Mouse (Mus musculus) MN1 (cell line): ENCODE measurements around the gene Gba.
"Not testable (repeated sequence)": the region's sequence is repeated elsewhere in the genome, so short reads cannot be mapped to it uniquely, and the experiment has no call there.

Experiments
- DNase-seq: peaks from one replicate; pipeline ENCODE4 v3.0.0-alpha.2; 2016; ENCODE audit warnings: low spot score

Gba gene

DNA sequence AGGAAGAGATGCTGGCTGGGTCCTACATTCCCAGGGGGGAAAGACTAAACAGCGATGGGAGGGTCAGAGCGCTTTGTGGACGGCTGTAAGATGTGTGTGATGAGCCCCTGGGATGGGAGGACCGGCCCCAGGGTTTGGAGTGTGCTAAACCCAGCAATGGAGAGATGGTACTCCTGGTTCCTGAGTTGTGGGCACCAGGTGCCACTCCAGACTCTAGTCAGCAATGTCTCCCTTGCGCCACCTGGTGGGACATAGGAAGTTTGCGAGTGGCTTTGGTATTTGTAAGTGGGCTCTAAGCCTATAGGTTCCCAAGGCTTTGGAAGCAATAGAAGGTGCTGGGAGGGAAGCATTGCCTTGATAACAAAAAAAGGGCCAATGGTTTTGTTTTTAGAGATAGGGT, 13.1 kb downstream of the Gba start:
- peak; percentile 95 for DNase-seq

- DNase-seq = not testable (repeated sequence)
Measured at GRCm38 (mm10) chr3:89216407-89216806, 13.7 kb downstream of the Gba start.

- no peak for DNase-seq
Measured at GRCm38 (mm10) chr3:89218271-89218670, 15.5 kb downstream of the Gba start.

- DNase-seq = no peak
Measured at GRCm38 (mm10) chr3:89219546-89219945, 16.8 kb downstream of the Gba start.

DNA sequence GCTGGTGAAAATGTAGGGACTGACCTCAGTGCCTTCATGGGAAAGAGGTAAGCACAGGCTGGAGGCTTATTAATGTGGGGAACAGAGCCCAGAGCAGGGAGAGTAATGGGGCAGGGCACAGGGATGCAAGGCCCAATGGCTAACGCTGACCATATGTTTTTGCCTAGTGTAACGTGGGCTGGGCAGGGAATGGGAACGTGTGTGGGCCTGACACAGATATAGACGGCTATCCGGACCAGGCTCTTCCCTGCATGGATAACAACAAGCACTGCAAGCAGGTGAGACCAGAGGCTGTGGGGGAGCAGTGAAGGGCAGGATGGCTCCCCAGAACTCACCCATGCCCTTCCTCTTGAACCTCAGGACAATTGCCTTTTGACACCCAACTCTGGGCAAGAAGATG, 18.4 kb downstream of the Gba start:
- DNase-seq = no peak

- no peak for DNase-seq
Measured at GRCm38 (mm10) chr3:89224796-89225195, 22.1 kb downstream of the Gba start.

DNA sequence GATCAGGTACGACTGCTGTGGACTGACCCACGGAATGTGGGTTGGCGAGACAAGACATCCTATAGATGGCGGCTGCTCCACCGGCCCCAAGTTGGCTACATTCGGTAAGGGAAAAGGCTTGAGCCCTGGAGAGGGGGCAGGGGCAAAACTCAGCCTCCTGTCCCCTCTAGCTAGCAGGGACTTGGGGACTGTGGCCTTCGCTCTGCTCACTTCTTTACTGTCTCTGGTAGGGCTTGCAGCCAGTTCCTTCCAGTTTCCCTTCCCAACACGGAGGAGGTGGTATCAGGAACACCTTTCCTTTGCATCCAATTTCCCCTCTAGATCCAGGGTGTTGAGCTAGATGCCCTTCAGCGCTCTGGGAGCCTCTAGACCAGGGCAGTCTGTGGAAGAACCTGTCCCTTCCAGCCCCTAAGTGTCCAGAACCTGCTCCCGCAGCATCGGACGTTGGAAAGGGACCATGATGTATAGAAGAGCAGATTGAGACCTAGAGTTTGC, 22.6 kb downstream of the Gba start:
- DNase-seq = no peak

DNA sequence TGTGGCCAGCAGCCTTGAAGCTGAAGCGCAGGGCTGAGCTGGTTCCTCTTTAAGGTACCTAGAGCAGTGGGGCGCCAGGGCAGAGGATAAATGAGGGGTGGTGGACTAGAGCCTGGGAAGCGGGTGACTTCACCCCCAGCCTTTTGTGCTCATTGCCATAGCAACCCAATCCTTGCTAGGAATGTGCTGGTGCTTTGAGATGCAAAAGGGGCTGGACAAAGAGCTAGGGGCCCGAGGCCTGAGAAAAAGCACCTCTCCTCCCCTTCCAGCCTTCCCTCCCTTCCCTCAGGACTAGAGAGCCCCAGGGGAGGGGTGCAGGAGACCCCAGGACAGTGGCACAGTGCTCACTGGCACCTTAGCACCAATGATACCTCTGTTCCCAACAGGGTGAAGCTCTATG, 23.2 kb downstream of the Gba start:
- no peak for DNase-seq

- DNase-seq = no peak
Measured at GRCm38 (mm10) chr3:89226361-89226760, 23.6 kb downstream of the Gba start.

DNA sequence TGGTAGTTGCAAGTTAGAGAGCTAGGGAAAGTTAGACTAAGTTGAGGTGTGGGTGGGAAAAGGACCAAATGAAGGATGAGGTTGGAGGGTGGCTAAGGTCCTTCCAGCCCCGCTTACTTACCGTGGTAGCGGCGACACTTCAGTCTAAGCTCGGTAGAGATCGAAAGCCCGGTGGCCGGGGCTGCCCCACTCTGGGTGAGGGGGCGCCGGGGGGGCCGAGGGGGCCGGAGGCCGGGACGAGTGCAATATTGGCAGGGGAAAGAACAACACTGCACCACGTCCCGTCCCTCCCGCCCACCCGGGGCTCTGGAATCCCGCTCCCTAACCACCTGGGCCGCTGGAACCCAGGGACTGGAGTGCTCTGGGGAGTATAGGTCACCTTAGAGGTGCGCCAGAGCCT, 24.2 kb downstream of the Gba start, which contains the start of gene Mtx1:
Mtx1 (minus strand) TSS at position 189 of the 400 bp plus-strand sequence.
- DNase-seq = no peak

DNA sequence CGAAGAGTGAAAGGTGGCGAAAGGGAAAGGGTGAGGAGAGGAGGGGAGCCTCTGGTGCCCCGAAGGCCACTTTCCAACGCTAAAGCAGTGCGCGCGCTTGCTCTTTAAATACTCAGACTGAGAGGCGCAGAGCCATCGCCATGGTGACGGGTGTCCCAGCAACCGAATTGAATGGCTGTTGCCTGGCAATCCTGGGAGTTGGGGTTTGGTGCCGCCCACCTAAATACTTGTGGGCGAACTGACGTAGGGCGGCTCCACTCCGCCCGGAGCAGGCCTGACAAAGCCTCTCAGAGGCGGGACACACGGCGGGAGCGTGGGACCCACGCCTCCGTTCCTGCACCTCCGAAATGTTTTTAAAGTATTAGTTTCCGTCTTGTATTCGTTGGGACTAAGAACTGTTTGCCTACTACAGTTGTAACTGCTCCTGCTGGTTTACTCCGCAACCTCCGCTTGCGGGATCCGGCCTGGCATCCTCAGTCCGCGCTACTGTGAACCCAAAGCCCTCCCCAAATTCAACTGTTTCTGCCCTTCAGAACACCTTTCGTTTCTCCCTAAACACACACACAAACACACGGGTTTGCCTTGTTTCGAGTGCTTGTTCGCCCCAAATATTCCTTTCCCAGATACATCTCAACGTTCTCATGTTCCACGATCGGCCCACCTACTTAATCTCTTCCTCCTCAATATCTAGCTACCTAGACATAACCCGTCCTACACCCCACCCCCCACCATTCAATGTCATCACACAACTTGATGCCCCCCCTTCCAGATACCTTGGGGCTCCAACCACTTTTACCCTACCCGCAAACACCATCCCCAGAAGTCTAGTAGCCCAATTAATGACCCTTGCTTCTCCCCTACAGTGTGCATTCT, 24.8 kb downstream of the Gba start:
- DNase-seq = peak; percentile 91

DNA sequence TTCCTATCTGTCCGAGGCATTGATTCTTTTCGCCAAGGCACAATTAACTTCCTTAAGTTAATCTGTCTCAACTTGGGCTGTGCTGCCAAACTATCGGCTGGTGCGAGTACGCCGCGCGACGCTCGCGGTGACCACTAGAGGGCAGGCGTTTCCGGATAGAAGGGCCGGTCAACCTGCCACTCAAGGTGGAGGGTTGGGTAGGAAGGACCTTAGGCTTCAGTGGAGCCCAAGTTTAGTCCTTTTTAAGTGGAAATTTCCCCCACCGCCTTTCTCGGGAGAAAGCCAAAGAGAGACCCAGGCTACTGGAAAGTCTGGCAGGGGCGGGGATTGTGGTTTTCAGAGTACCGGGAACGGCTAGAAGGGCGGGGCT, 25.4 kb downstream of the Gba start:
- peak; percentile 91 for DNase-seq

GRCm38 (mm10) chr3:89228836-89229235, 26.1 kb downstream of the Gba start, which contains the start of gene Muc1:
Gene Muc1 (plus strand): TSS chr3:89229057.
- DNase-seq = no peak

DNA sequence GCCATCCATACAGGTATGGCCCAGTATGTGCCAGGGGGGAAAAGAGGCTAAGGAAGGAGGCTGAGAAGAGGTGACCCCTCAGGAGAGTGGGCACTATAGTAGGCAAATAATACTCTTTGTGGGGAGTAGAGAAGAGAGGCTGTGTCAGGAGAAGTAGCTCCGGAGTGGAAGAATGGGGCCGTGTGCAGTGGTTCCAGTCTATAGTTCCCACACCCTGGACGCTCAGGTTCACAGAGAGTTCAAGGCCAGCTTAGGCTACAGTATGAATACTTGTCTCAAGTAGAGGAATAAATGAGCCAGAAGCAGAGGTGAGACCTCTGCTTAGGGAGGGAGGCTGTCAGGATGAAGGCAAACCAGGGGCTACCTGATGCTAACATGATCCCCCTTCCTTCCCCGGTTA, 26.5 kb downstream of the Gba start:
- DNase-seq = no peak

DNA sequence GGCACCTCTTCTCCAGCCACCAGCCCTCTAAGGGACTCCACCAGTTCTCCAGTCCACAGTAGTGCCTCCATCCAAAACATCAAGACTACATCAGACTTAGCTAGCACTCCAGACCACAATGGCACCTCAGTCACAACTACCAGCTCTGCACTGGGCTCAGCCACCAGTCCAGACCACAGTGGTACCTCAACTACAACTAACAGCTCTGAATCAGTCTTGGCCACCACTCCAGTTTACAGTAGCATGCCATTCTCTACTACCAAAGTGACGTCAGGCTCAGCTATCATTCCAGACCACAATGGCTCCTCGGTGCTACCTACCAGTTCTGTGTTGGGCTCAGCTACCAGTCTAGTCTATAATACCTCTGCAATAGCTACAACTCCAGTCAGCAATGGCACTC, 27.8 kb downstream of the Gba start:
- no peak for DNase-seq

GRCm38 (mm10) chr3:89231345-89231744, 28.6 kb downstream of the Gba start:
- no peak for DNase-seq

GRCm38 (mm10) chr3:89231772-89232275, 29.1 kb downstream of the Gba start:
- DNase-seq = no peak

GRCm38 (mm10) chr3:89232614-89233013, 29.9 kb downstream of the Gba start:
- no peak for DNase-seq

- no peak for DNase-seq
Measured at GRCm38 (mm10) chr3:89233562-89234110, 30.9 kb downstream of the Gba start.

GRCm38 (mm10) chr3:89236516-89236915, 33.8 kb downstream of the Gba start:
- no peak for DNase-seq

DNA sequence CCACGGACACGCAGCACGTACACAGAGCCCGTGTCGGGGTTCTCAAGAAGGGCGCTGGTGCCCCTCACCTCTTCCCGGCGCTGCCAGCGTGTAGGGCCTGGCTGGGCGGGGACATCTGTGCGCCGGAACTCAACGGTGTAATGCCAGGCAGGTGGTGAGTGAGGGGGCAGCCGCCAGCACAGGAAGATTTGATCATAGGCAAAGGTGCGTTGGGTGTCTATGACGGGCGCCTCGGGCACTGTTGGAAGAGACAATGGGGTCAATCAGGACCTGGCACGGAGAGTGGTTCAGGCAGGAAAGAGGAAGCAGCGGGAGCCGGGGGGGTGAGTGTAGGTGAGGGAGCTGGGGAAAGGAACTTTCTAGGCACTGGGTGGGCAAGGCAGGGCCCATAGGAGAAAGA, 35.0 kb downstream of the Gba start:
- DNase-seq = no peak

DNA sequence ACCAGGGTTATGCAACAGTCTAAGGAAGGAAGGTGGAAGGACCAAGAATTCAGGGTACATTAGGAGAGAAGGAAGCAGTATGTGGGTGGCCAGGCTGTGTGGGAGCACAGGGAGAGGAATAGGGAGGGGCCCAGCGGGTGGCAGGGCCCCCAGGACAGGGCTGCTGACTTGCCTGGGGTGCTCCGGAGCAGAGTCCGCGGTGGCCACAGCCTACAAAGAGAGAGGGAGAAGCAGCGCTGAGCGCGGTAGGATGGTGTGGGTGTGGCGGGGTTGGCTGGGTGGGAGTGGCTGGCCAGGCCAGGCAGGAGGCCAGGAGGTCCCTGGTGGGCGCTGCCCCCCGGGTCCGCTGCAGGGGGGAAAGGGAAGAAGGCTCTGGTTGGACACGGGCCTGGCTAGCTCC, 35.8 kb downstream of the Gba start:
- no peak for DNase-seq

- peak; percentile 67 for DNase-seq
Measured at GRCm38 (mm10) chr3:89242331-89242895, 39.7 kb downstream of the Gba start.
